Mouse (Mus musculus): ENCODE measurements at regions not wholly inside any gene's neighbourhood (a gene's known extent, or its start where the extent isn't known, plus 50 kb on each side); places are given as distances from the start of the nearest gene placed in this dataset.
"Not testable (repeated sequence)": the region's sequence is repeated elsewhere in the genome, so short reads cannot be mapped to it uniquely, and the experiment has no call there.

GRCm38 (mm10) chr1:41887556-41887955 is 808.0 kb upstream of the Pou3f3 start:
- no peak for DNase-seq
- intact Hi-C loops (cut with DNase I), result no loop called here

- no peak for DNase-seq
- intact Hi-C loops (cut with DNase I), result no loop called here
These were observed 807.4 kb upstream of the Pou3f3 start for GRCm38 (mm10) chr1:41888213-41888612.

DNA sequence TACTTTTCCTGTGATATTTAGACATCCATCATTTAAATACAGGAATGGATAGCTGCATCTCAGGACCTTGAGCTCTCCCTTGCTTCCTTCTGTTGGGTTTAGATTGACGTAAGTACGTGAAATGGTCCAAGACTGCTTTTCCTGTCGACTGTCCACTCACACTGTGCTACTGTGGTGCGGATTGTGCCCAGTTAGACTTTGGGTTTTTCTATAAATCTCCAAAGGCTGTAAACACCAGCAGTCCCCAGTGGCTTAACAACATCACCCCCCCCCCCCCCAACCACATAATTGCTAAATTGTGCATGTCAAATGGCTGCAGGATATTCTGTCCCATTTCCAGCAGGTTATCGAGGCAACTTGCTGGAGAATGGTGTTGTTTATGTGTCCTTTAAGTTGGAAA is 806.6 kb upstream of the Pou3f3 start:
- DNase-seq, result no peak
- intact Hi-C loops (cut with DNase I), result no loop called here

GRCm38 (mm10) chr1:41889940-41890339 is 805.6 kb upstream of the Pou3f3 start:
- intact Hi-C loops (cut with DNase I), result no loop called here

GRCm38 (mm10) chr1:41890714-41891689 is 804.6 kb upstream of the Pou3f3 start:
- intact Hi-C loops (cut with DNase I), result no loop called here
- no peak for DNase-seq

More at GRCm38 (mm10) chr1:41889940-41890339, 805.6 kb upstream of the Pou3f3 start:
- no peak for DNase-seq

GRCm38 (mm10) chr1:41891730-41892129 is 803.8 kb upstream of the Pou3f3 start:
- no peak for DNase-seq

DNA sequence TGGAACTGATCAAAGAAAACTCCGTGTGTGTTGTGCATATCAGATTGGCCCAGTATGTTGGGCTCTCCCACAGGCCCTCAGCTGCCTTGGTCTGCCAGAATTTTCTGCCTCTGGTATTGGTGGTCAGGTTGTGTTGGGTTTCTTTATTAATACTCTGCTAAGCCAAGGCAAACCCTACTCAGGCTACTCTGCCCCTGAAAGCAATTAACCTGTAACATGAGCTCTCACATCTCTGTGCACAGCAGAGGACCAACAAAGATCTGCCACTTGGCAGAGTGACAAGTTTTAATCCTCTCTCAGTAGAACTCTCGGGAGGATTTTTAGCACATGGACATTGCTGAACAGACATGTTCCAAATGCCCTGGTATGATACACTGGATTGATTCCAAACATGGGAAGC is 803.2 kb upstream of the Pou3f3 start:
- no peak for DNase-seq
- intact Hi-C loops (cut with DNase I), result no loop called here

More at GRCm38 (mm10) chr1:41891730-41892129, 803.8 kb upstream of the Pou3f3 start:
- intact Hi-C loops (cut with DNase I), result no loop called here

GRCm38 (mm10) chr1:41897768-41898330 is 797.7 kb upstream of the Pou3f3 start:
- intact Hi-C loops (cut with DNase I), result loop anchor here (1.0 to 2.0 kb wide), 2 partner anchors 341 to 792 kb away; no protein-coding TSS in a partner anchor
- peak in 1 of 2 experiments; percentile 3 for DNase-seq

- intact Hi-C loops (cut with DNase I), result no loop called here
- DNase-seq, result no peak
These were observed 795.2 kb upstream of the Pou3f3 start for GRCm38 (mm10) chr1:41900370-41900769.

- no peak for DNase-seq
- intact Hi-C loops (cut with DNase I), result no loop called here
These were observed 789.6 kb upstream of the Pou3f3 start for GRCm38 (mm10) chr1:41905971-41906370.

GRCm38 (mm10) chr1:41908001-41908807 is 787.4 kb upstream of the Pou3f3 start:
- DNase-seq, result no peak
- intact Hi-C loops (cut with DNase I), result no loop called here

DNA sequence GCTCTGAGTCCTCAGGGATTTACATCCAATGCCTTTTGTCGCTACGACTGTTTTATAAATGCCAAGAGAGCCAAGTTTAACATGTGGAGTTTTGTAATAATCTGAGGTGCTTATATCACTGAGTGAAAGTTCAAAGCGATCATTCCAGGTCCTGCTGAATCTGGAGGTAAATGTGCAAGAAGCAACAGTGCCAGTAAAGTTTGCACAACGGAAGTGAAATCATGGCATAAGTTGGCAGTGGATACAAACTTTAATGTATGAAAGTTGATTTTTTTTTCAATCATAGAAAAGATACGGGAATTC is 786.8 kb upstream of the Pou3f3 start:
- intact Hi-C loops (cut with DNase I), result no loop called here
- no peak for DNase-seq

GRCm38 (mm10) chr1:41909799-41910198 is 785.8 kb upstream of the Pou3f3 start:
- intact Hi-C loops (cut with DNase I), result no loop called here
- no peak for DNase-seq

DNA sequence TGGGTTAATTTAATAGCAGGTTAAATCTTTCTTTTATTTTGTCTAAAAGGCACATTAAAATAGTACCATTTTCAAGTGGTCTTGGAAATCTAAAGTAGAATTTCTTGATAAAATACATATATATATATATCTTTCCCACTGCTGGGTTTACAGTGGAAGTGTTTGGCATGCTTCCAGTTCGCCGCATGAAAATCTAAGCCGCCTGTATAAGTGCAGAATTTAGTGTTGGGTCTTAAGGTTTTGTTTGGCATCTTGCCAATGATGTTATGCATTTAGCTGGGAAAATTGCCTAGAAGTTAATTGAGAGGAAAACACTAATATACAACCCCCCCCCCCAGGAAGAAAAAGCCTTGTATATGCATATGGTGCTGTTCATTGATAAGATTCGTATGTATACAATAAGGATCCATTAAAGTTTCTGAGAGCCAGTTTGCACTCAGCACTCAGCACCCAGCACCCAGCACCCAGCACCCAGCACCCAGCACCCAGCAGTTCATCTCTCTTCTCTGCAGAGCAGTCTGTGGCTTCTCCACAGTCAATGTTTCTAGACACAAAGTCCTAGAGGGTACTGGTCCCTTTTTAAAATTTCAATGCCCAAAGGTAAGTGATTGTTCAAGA is 778.7 kb upstream of the Pou3f3 start:
- intact Hi-C loops (cut with DNase I), result no loop called here
- DNase-seq, result no peak

DNA sequence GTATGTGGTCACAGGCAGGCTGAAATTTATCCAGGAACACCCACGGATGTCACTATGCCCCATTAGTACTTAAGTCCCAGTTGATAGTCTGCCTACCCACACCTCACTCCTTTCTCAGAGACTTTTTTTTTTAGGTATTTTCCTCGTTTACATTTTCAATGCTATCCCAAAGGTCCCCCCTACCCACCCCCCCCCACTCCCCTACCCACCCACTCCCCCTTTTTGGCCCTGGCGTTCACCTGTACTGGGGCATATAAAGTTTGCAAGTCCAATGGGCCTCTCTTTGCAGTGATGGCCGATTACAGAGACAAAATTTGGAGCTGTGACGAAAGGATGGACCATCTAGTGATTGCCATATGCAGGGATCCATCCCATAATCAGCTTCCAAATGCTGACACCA is 777.8 kb upstream of the Pou3f3 start:
- intact Hi-C loops (cut with DNase I); DNase-seq: not testable (repeated sequence)

- intact Hi-C loops (cut with DNase I), result no loop called here
- no peak for DNase-seq
These were observed 776.9 kb upstream of the Pou3f3 start for GRCm38 (mm10) chr1:41918394-41919262.

- DNase-seq, result no peak
- intact Hi-C loops (cut with DNase I), result no loop called here
These were observed 761.8 kb upstream of the Pou3f3 start for GRCm38 (mm10) chr1:41933777-41934176.

- intact Hi-C loops (cut with DNase I), result no loop called here
- DNase-seq, result no peak
These were observed 759.6 kb upstream of the Pou3f3 start for GRCm38 (mm10) chr1:41935912-41936478.

- intact Hi-C loops (cut with DNase I), result no loop called here
- DNase-seq, result no peak
These were observed 734.6 kb upstream of the Pou3f3 start for GRCm38 (mm10) chr1:41960982-41961381.
